Mouse (Mus musculus) embryonic stem cell, embryonic (primary cell): ENCODE data around the gene Stat5b.

Source experiments
- CTCF ChIA-PET, 4 experiments: fragments of 300-600 bp in 2 of 4; fragments of 350-600 bp in 2 of 4; sonication (Branson Sonifier 250); formaldehyde crosslinking; loops; one replicate each; lab custom pipeline; 2022; ENCODE audit warnings: inconsistent platforms in 2 of 4; lab: Charles Lee
- POLR2A ChIA-PET, 4 experiments: fragments of 300-600 bp in 2 of 4; fragments of 350-600 bp in 2 of 4; sonication (Branson Sonifier 250); formaldehyde crosslinking; loops; one replicate each; lab custom pipeline; 2022; ENCODE audit warnings: antibody characterized with exemption in 4 of 4, inconsistent platforms in 1 of 4; lab: Charles Lee

Gene Stat5b

GRCm38 (mm10) chr11:100778069-100778468 lies 72.5 kb downstream of the Stat5b start:
- POLR2A ChIA-PET = interaction anchor here in 2 of 4 experiments (0.6 to 1.5 kb wide), 3 partner anchors 16 to 239 kb away, joined by 3 read pairs; no protein-coding TSS in a partner anchor
- CTCF ChIA-PET = no interaction called here

GRCm38 (mm10) chr11:100775921-100776320 lies 74.6 kb downstream of the Stat5b start:
- CTCF ChIA-PET = interaction anchor here in 3 of 4 experiments (0.5 to 2.3 kb wide), 5 partner anchors 12 to 16 kb away, joined by 3 to 12 read pairs (median 9); partner anchors contain the start of gene Kcnh4 (in 2 of the 3)
- POLR2A ChIA-PET = interaction anchor here in 2 of 4 experiments (1.0 to 1.4 kb wide), 4 partner anchors 29 to 51 kb away, joined by 3 to 4 read pairs (median 3); partner anchors contain the start of gene Rab5c (in 1 of the 2)

- CTCF ChIA-PET = interaction anchor here in 1 of 4 experiments (1.9 kb wide), 1 partner anchor 60 kb away, joined by 5 read pairs; no protein-coding TSS in a partner anchor
- POLR2A ChIA-PET = interaction anchor here in 2 of 4 experiments (0.7 to 1.2 kb wide), 2 partner anchors 62 to 69 kb away, joined by 3 to 4 read pairs; partner anchors contain the start of gene Kat2a (in 1 of the 2)
These were observed 76.3 kb downstream of the Stat5b start for GRCm38 (mm10) chr11:100774261-100774660.

- CTCF ChIA-PET = interaction anchor here (0.5 to 1.9 kb wide), 11 partner anchors 9 to 751 kb away, joined by 3 to 23 read pairs (median 4); partner anchors contain the start of genes Hcrt (in 1 of the 4), Kcnh4 (in 1 of the 4) and Rab5c (in 1 of the 4)
- POLR2A ChIA-PET = interaction anchor here in 3 of 4 experiments (0.6 to 1.8 kb wide), 15 partner anchors 9 to 451 kb away, joined by 3 to 14 read pairs (median 4); partner anchors contain the start of genes Rab5c (in 3 of the 3), Kcnh4 (in 2 of the 3), Acly (in 1 of the 3) and Eif1 (in 1 of the 3)
These were observed 79.7 kb downstream of the Stat5b start, which contains the start of gene Ghdc for GRCm38 (mm10) chr11:100770646-100771408. Gene Ghdc, minus strand, starts transcription at chr11:100770957.

GRCm38 (mm10) chr11:100769980-100770379 lies 80.5 kb downstream of the Stat5b start:
- POLR2A ChIA-PET = interaction anchor here in 3 of 4 experiments (1.0 to 1.8 kb wide), 13 partner anchors 8 to 450 kb away, joined by 3 to 14 read pairs (median 4); partner anchors contain the start of genes Rab5c (in 3 of the 3), Kcnh4 (in 2 of the 3), Acly (in 1 of the 3) and Eif1 (in 1 of the 3)
- CTCF ChIA-PET = interaction anchor here (1.0 to 1.9 kb wide), 7 partner anchors 8 to 56 kb away, joined by 3 to 23 read pairs (median 6); partner anchors contain the start of genes Hcrt (in 1 of the 4) and Kcnh4 (in 1 of the 4)

GRCm38 (mm10) chr11:100767871-100768270 lies 82.7 kb downstream of the Stat5b start:
- ChIA-PET CTCF (interaction anchor here in 2 of 4 experiments (0.5 to 0.9 kb wide), 2 partner anchors 8 to 265 kb away, joined by 3 to 5 read pairs; partner anchors contain the start of gene Kcnh4 (in 1 of the 2)), POLR2A (interaction anchor here in 2 of 4 experiments (1.3 to 1.6 kb wide), 2 partner anchors 13 to 23 kb away, joined by 3 to 4 read pairs; no protein-coding TSS in a partner anchor)

- ChIA-PET CTCF (interaction anchor here in 1 of 4 experiments (0.5 kb wide), 1 partner anchor 365 kb away, joined by 3 read pairs; no protein-coding TSS in a partner anchor), POLR2A (interaction anchor here in 2 of 4 experiments (0.8 to 1.3 kb wide), 3 partner anchors 22 to 186 kb away, joined by 3 to 4 read pairs (median 3); no protein-coding TSS in a partner anchor)
These were observed 83.8 kb downstream of the Stat5b start for GRCm38 (mm10) chr11:100766726-100767125.

GRCm38 (mm10) chr11:100762831-100763230 lies 87.7 kb downstream of the Stat5b start, which contains the start of gene Hcrt:
Gene Hcrt, minus strand, starts transcription at chr11:100762931.
- CTCF ChIA-PET = interaction anchor here in 2 of 4 experiments (0.7 to 6.8 kb wide), 9 partner anchors 8 to 278 kb away, joined by 3 to 56 read pairs (median 13); partner anchors contain the start of genes Ghdc (in 1 of the 2) and Rab5c (in 1 of the 2)
- POLR2A ChIA-PET = interaction anchor here in 2 of 4 experiments (0.6 to 1.9 kb wide), 4 partner anchors 18 to 116 kb away, joined by 4 to 15 read pairs (median 6); partner anchors contain the start of gene Rab5c (in 2 of the 2)

- ChIA-PET POLR2A (interaction anchor here in 3 of 4 experiments (0.5 to 1.9 kb wide), 22 partner anchors 9 to 680 kb away, joined by 3 to 15 read pairs (median 3); partner anchors contain the start of genes Rab5c (in 3 of the 3), Acly (in 1 of the 3), Ghdc (in 1 of the 3) and Retreg3 (in 1 of the 3)), CTCF (interaction anchor here (0.5 to 6.8 kb wide), 75 partner anchors 9 to 410 kb away, joined by 3 to 56 read pairs (median 4); partner anchors contain the start of genes Ghdc (in 4 of the 4), Hspb9 (in 4 of the 4), Kat2a (in 2 of the 4) and Rab5c (in 2 of the 4))
These were observed 88.9 kb downstream of the Stat5b start for GRCm38 (mm10) chr11:100761547-100762045.

GRCm38 (mm10) chr11:100759611-100760233 lies 90.8 kb downstream of the Stat5b start, which contains the start of gene Kcnh4:
Gene Kcnh4, minus strand, starts transcription at chr11:100759942.
- CTCF ChIA-PET = interaction anchor here (0.5 to 6.8 kb wide), 30 partner anchors 9 to 1724 kb away, joined by 3 to 56 read pairs (median 3); partner anchors contain the start of genes Hspb9 (in 2 of the 4), Ghdc (in 1 of the 4) and Jup (in 1 of the 4)
- POLR2A ChIA-PET = interaction anchor here (0.6 to 3.1 kb wide), 24 partner anchors 8 to 1460 kb away, joined by 3 to 19 read pairs (median 4); partner anchors contain the start of genes Rab5c (in 3 of the 4), Acly (in 2 of the 4), Ghdc (in 2 of the 4) and Eif1 (in 1 of the 4)

- CTCF ChIA-PET = interaction anchor here (0.6 to 6.8 kb wide), 31 partner anchors 9 to 361 kb away, joined by 3 to 56 read pairs (median 3); partner anchors contain the start of genes Hspb9 (in 2 of the 4), Ghdc (in 1 of the 4), Jup (in 1 of the 4) and Rab5c (in 1 of the 4)
- POLR2A ChIA-PET = interaction anchor here (0.6 to 3.1 kb wide), 41 partner anchors 7 to 616 kb away, joined by 3 to 19 read pairs (median 3); partner anchors contain the start of genes Rab5c (in 3 of the 4), Acly (in 2 of the 4), Eif1 (in 2 of the 4) and Ghdc (in 2 of the 4)
These were observed 91.6 kb downstream of the Stat5b start for GRCm38 (mm10) chr11:100758707-100759610.

GRCm38 (mm10) chr11:100757566-100757965 lies 93.0 kb downstream of the Stat5b start:
- ChIA-PET POLR2A (interaction anchor here in 2 of 4 experiments (0.5 to 3.1 kb wide), 5 partner anchors 12 to 382 kb away, joined by 3 to 19 read pairs (median 3); partner anchors contain the start of gene Rab5c (in 1 of the 2)), CTCF (interaction anchor here in 2 of 4 experiments (0.7 to 6.8 kb wide), 3 partner anchors 14 to 201 kb away, joined by 4 to 56 read pairs (median 4); partner anchors contain the start of gene Hspb9 (in 1 of the 2))

GRCm38 (mm10) chr11:100756476-100756875 lies 94.0 kb downstream of the Stat5b start:
- POLR2A ChIA-PET = no interaction called here
- CTCF ChIA-PET = no interaction called here

- POLR2A ChIA-PET = no interaction called here
- CTCF ChIA-PET = no interaction called here
These were observed 95.8 kb downstream of the Stat5b start for GRCm38 (mm10) chr11:100754693-100755057.
